Mouse (Mus musculus) forebrain, embryonic 11.5 days (tissue): ENCODE results near the gene Slc9a4. TPM values are rescaled to one million over a fixed set of nuclear protein-coding genes. Genes with fewer than 3 reads are reported as not detected.

Experiments
- ATAC-seq: fragments of 200-750 bp; cut with Nextera tagmentation; replicated peaks from 2 replicates; pipeline ENCODE4 v1.8.0; 2017; ENCODE audit warnings: moderate TSS enrichment; ENCODE audit not compliant: low FRiP score
- DNase-seq: peaks from one replicate; pipeline ENCODE4 v3.0.0-alpha.2; 2017; ENCODE audit warnings: low spot score
- H3K27ac ChIP-seq: fragments of 300-500 bp; sonication (generic); 2 replicates; pipeline ENCODE4 v1.5.1; 2014; ENCODE audit warnings: low read depth, low read length
- H3K27me3 ChIP-seq: fragments of 300-500 bp; sonication (generic); 2 replicates; pipeline ENCODE4 v1.6.1; 2014; ENCODE audit warnings: mild to moderate bottlenecking, low read length, mixed read lengths; ENCODE audit not compliant: control insufficient read depth, insufficient read depth
- H3K36me3 ChIP-seq: fragments of 300-500 bp; sonication (generic); 2 replicates; pipeline ENCODE4 v1.6.1; 2014; ENCODE audit warnings: mild to moderate bottlenecking, low read length, moderate library complexity, mixed read lengths; ENCODE audit not compliant: control insufficient read depth, insufficient read depth
- H3K4me1 ChIP-seq: fragments of 300-500 bp; sonication (generic); replicated peaks from 2 replicates; pipeline ENCODE4 v1.6.1; 2014; ENCODE audit warnings: low read length, mixed read lengths; ENCODE audit not compliant: control insufficient read depth, insufficient read depth
- H3K4me2 ChIP-seq: fragments of 300-500 bp; sonication (generic); 2 replicates; pipeline ENCODE4 v1.6.1; 2014; ENCODE audit warnings: low read depth, mild to moderate bottlenecking, low read length, moderate library complexity, mixed read lengths; ENCODE audit not compliant: severe bottlenecking
- H3K4me3 ChIP-seq: fragments of 300-500 bp; sonication (generic); 2 replicates; pipeline ENCODE4 v1.5.1; 2014; ENCODE audit warnings: low read depth, low read length
- H3K9ac ChIP-seq: fragments of 300-500 bp; sonication (generic); 2 replicates; pipeline ENCODE4 v1.6.1; 2014; ENCODE audit warnings: low read length
- H3K9me3 ChIP-seq: fragments of 300-500 bp; sonication (generic); 2 replicates; pipeline ENCODE4 v1.6.1; 2016; ENCODE audit warnings: low read length, mixed read lengths; ENCODE audit not compliant: control insufficient read depth
- WGBS: fragments of 180-500 bp; shearing (Covaris S2); extraction: QIAGEN DNeasy Blood & Tissue Kit; methylation state at CpG from one replicate; pipeline ENCODE4 v1.1.7; 2014; 5-methylcytosine and 5-hydroxymethylcytosine counted together
- polyA plus RNA-seq: library from polyadenylated mRNA; unstranded; fragments of >200 nt; fragmentation: Nextera tagmentation; extraction: Ambion mirVana; gene quantifications from 2 replicates; pipeline ENCODE4 v1.2.1, GENCODE M21; 2014

The Slc9a4 gene
- polyA plus RNA-seq, 1 experiment from 2014 or later: not detected

DNA sequence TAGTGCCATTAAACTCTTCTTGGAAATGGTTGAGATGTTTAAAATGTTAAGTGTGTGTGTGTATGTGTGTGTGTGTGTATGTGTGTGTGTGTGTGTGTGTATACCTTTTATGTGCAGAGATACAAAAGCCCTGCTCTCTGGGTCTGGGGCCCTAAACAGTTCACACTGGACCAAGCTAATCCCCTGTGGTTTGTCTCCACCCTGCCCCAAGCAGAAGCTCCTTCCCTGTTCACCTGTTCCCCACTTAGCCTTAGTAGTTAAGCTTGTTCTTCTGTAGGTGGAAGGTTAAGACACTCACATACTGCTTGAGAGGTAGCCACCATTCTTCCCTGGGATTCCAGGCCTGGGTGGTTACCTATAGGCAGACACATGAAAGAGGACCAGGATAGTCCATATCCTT, 47.1 kb downstream of the Slc9a4 start:
- ATAC-seq (no peak), DNase-seq (no peak)
- Histone ChIP-seq H3K4me3 (no peak overlapping the region), H3K4me2 (no peak overlapping the region), H3K27me3 (no peaks in the 10 kb centered on the region), H3K9ac (no peak overlapping the region), H3K9me3 (no peaks in the 10 kb centered on the region), H3K36me3 (no peaks in the 10 kb centered on the region), H3K4me1 (no peaks in the 10 kb centered on the region), H3K27ac (no peak overlapping the region)

DNA sequence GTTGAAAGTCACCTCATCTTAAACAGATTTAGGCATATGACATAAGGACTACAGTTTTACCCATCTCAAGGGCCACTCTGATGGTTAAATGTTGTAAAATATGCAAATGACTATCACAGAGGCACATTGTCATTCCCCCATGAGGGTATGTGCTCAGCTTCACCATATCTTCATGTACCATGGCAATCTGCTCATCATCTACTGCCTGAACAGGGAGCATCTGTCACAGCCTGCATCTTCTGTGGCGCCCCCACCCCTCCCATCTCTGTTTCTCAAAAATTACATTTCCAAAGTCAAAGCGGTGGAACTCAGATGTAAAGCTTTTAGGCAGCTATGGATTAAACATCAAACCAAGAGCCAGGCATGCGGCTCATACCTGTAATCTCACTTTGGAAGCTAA, 48.6 kb downstream of the Slc9a4 start:
- H3K36me3 ChIP-seq: no peaks in the 10 kb centered on the region
- no peak for ATAC-seq
- H3K4me1 ChIP-seq: no peaks in the 10 kb centered on the region
- DNase-seq: no peak
- no peak overlapping the region for H3K9ac ChIP-seq
- no peaks in the 10 kb centered on the region for H3K9me3 ChIP-seq
- H3K27me3 ChIP-seq: no peaks in the 10 kb centered on the region
- no peak overlapping the region for H3K4me3 ChIP-seq
- no peak overlapping the region for H3K27ac ChIP-seq
- 91% methylated on average over 3 of the region's 3 CpGs for WGBS
- H3K4me2 ChIP-seq: no peak overlapping the region

DNA sequence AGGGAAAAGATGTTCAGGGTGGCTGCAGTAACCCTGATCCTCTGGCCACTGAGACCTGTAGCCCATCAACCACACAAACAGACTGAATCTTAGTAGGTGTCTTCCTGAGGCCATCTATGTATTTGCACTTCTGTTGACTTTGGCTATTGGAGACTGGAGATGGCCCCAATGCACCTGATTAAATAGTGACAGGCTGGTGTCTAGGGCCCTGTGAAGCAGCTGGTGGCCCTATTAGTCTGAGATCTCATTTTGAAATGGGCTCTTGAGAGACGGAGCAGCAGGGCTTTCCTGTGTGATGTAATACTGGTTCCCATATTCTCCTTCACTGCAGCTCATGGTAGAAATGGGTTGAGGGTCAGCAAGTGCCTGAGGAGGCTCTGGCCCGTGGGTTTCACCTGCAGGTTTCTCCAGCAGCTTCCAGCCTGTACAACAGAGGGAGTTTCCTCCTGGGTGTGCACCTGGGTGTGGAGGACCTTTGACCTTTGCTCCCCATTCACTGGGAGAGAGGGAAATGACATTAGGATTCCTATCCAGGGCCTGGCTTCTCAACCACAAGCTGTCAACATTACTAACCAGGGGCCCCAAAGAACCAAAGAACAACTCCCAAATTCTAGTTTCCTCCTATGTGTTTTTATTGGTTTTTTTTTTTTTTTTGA, 52.7 kb downstream of the Slc9a4 start:
- no peak overlapping the region for H3K9ac ChIP-seq
- no peaks in the 10 kb centered on the region for H3K9me3 ChIP-seq
- 73% methylated on average over 2 of the region's 2 CpGs for whole genome bisulfite sequencing
- H3K36me3 ChIP-seq: no peaks in the 10 kb centered on the region
- ATAC-seq: no peak
- H3K27me3 ChIP-seq: no peaks in the 10 kb centered on the region
- H3K27ac ChIP-seq: no peak overlapping the region
- no peaks in the 10 kb centered on the region for H3K4me1 ChIP-seq
- no peak for DNase-seq
- no peak overlapping the region for H3K4me2 ChIP-seq
- H3K4me3 ChIP-seq: no peak overlapping the region

DNA sequence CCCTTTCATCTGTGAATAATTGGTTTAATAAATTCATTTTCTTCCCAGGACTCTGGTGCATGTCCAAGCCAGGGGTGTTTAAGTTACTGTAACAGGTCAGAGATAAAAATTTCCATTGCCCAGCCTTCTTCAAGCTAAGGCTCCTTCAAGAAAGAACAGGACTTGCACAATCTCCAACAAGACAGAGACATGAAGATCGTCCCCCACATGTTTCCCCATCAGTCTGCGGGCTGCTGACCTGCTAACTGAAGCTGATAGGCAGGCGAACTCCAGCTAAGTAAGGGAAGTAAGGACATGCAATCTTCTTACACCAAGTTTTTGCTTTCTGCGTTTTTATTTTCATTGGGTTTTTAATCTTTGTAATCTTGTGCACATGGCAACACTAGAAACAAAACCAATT, 54.7 kb downstream of the Slc9a4 start:
- ATAC-seq: no peak
- H3K27me3 ChIP-seq: no peaks in the 10 kb centered on the region
- no peak for DNase-seq
- no peak overlapping the region for H3K27ac ChIP-seq
- no peaks in the 10 kb centered on the region for H3K9me3 ChIP-seq
- no peak overlapping the region for H3K4me3 ChIP-seq
- 77% methylated on average over 4 of the region's 4 CpGs for WGBS
- H3K36me3 ChIP-seq: no peaks in the 10 kb centered on the region
- H3K4me2 ChIP-seq: no peak overlapping the region
- H3K4me1 ChIP-seq: no peaks in the 10 kb centered on the region
- no peak overlapping the region for H3K9ac ChIP-seq

DNA sequence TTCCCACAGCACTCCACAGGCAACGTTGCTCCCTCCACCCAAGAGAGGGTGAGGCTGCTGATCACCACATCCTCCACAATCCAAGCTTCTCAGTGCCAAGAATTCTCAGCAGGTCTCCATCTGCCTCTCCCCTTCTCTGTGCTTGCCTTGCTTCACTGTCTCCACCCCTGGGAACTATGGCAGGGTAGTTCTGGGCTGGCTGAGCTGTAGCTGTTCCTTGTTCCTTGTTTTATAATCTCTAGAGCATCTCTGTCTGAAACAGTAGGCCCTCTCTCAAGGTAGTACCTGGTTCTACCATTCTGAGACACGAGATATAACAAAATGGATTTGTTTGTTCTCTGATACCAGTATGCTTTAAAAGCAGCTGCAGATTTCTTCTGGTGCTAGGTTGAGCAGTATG, 68.4 kb downstream of the Slc9a4 start:
- 86% methylated on average over 2 of the region's 2 CpGs for WGBS
- Histone ChIP-seq H3K4me2 (no peak overlapping the region), H3K4me3 (no peak overlapping the region), H3K4me1 (no peaks in the 10 kb centered on the region), H3K27ac (no peak overlapping the region), H3K27me3 (no peaks in the 10 kb centered on the region), H3K9me3 (no peaks in the 10 kb centered on the region), H3K36me3 (no peaks in the 10 kb centered on the region), H3K9ac (no peak overlapping the region)
- ATAC-seq (no peak), DNase-seq (no peak)

DNA sequence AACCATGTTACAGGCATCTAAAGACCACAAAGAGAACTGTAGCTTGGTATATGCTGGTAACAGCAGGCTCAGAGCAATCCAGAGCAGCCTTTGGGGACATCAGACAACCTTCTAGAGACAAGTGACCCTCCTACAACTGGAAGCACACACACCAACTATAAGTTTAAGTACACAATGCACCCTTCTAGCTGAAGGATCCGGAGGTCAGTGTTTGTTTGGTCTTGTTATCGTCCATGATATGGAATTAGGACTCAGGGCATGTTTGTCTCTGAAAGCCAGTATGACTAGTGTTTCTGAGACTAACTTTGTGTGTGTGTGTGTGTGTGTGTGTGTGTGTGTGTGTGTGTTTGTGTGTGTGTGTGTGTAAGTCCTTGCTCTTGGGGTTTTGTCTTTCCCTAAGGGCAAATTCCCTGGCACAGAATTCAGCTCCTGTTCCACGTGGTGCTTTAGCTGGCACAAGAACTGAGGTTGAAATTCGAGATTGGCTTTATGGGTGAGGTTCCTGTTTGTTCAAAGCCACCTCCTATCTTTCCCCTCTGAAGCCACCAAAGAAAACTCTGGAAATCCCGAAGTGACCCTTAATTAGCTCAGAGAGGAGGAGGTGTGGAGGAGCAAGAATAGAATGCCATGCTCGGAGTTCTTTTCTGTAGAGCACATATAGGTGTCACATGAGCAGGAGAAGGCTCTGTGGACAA, 71.1 kb downstream of the Slc9a4 start:
- Histone ChIP-seq H3K27me3 (no peaks in the 10 kb centered on the region), H3K4me3 (no peak overlapping the region), H3K4me2 (no peak overlapping the region), H3K27ac (no peak overlapping the region), H3K4me1 (no peaks in the 10 kb centered on the region), H3K9me3 (no peaks in the 10 kb centered on the region), H3K9ac (no peak overlapping the region), H3K36me3 (no peaks in the 10 kb centered on the region)
- 63% methylated on average over 6 of the region's 6 CpGs for WGBS
- ATAC-seq: no peak
- no peak for DNase-seq

DNA sequence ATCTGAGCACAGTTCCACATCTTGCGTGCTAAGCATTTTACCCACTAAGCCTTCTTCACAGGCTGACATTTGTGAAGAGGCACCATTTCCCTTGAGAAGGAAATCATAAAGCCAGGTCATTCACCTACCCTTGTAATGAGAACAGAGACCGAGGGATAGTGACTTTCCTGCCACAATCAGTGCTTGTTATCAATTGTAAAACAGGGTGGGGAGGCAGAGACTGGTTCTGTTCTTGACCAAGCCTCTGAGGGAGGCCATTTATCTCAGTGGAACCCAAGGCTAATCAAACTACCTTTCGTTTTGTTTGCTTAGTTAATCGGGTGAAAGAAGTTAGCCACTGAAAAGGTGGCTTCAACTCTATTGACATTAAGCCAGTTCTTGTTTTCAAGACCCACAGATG, 77.2 kb downstream of the Slc9a4 start:
- DNase-seq (no peak), ATAC-seq (no peak)
- Histone ChIP-seq H3K4me3 (no peak overlapping the region), H3K9me3 (no peaks in the 10 kb centered on the region), H3K4me2 (no peak overlapping the region), H3K36me3 (no peaks in the 10 kb centered on the region), H3K9ac (no peak overlapping the region), H3K27me3 (no peaks in the 10 kb centered on the region), H3K4me1 (no peaks in the 10 kb centered on the region), H3K27ac (no peak overlapping the region)
- WGBS: 88% methylated on average over 4 of the region's 4 CpGs

DNA sequence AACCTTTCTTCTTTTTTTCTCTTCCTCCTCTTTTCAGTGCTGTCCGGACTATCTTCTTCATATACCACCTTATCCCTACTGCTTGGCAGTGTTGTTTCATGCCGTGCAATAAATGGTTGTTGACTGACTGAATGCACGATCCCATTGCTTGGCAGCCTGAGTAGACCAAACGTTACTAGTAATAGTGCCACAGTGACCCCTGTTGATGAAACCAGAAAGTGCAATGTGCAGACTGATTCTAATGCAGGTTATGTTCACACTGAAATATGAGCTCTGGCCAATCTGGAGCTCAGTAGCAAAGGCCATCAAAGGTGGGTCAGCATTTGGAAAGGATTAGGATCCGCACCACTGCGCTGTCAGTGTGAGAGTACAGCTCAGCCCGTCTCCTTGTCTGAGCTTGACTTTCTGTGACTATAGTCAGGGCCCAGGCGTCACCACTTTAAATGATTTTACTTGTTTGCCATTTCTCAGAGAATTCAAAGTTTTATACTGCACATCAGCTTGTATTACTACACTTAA, 78.2 kb downstream of the Slc9a4 start:
- no peak overlapping the region for H3K27ac ChIP-seq
- WGBS: 54% methylated on average over 8 of the region's 8 CpGs

DNA sequence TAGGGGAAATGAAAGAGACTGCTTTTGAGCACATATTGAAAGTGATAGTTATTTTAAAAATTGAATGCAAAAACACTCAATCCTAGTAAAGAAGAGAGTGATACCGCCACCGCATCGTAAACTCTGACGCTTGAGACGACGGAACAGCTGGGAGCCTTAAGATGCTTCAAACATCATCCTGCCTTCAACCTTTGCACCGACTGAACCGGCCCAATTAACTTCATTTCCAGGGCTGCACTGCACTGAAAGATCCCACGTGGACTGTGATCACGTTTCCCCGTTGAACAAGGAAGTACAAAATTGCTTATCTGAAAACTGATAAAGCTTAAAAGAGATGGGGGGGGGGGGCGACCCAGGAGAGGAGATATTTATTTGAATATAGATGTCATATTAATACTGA, 79.1 kb downstream of the Slc9a4 start:
- WGBS: 72% methylated on average over 12 of the region's 12 CpGs
- DNase-seq (no peak), ATAC-seq (no peak)
- Histone ChIP-seq H3K36me3 (no peaks in the 10 kb centered on the region), H3K27ac (no peak overlapping the region), H3K9ac (no peak overlapping the region), H3K4me3 (no peak overlapping the region), H3K27me3 (no peaks in the 10 kb centered on the region), H3K4me1 (no peaks in the 10 kb centered on the region), H3K9me3 (no peaks in the 10 kb centered on the region), H3K4me2 (no peak overlapping the region)

More for the DNA sequence above, 78.2 kb downstream of the Slc9a4 start:
- no peaks in the 10 kb centered on the region for H3K36me3 ChIP-seq
- no peak overlapping the region for H3K4me2 ChIP-seq
- no peak overlapping the region for H3K9ac ChIP-seq
- no peaks in the 10 kb centered on the region for H3K9me3 ChIP-seq
- no peak overlapping the region for H3K4me3 ChIP-seq
- ATAC-seq: no peak
- no peaks in the 10 kb centered on the region for H3K4me1 ChIP-seq
- no peaks in the 10 kb centered on the region for H3K27me3 ChIP-seq
- peak; percentile 71 for DNase-seq
